Mouse (Mus musculus) mature B cell (primary cell): ENCODE data around the gene Cep112.

Experiments used
- in situ Hi-C: fragments of 300-500 bp; cut with MboI; formaldehyde crosslinking; loops from 2 replicates; pipeline ENCODE4 v1.14.3; 2019

The Cep112 gene

GRCm38 (mm10) chr11:108780271-108781250, 355.6 kb downstream of the Cep112 start:
- in situ Hi-C loops: no loop called here

DNA sequence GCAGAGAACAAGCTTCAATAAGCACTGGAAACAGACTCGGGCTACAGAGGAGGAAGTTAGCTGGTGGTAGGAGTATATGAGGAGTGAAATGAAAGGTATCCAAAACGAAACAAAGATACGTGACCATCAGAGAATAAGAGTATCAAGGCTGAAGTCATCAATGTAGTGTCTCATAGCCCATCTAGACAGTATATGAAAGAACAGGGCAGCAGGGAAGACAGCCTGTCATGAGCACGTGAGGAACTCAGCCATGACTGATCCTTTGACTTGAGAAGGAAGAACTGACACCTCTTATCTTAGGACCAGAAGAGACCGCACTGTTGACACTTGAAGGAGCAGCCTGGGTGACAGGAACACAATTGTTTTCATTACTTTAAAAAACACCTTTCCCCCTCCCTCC, 373.4 kb downstream of the Cep112 start:
- in situ Hi-C loops: no loop called here

DNA sequence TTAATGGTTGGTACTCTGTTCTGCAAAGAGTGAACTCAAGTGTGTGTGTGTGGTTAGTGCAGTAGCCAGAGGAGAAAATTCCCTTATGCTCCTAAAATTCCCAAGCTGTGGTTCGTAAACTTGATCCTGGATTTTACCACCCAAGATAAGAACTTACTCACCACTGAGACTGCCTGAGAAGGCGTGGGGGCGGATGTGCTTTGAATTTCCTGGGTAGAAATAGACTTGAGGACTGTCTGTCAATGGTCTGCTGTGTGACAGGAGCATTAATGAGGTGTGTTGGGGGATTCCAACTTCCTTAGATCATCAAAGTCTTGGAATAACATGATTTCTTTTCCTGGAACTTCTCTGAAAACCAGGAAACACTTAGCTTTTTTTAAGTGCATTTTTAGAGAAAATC, 374.7 kb downstream of the Cep112 start:
- in situ Hi-C loops: no loop called here

DNA sequence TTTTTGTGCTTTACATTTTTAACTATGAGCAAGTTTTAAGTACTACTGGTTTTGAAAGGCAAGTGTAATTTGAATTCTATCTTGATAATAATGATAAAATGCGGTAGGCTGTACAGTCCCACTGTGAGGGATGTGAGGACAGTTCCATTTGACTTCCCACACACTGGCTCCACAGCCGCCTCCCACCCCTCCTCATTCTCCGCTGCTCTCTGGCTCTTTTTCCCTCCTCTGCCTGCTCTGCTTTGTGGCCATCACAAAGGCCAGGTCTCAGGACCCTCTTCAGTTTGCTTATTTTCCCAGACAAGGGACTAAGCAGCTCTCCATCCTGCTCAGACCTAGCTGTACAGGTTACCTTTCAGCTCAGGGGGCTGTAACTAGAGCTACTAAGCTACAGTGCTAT, 379.0 kb downstream of the Cep112 start:
- in situ Hi-C loops: no loop called here

DNA sequence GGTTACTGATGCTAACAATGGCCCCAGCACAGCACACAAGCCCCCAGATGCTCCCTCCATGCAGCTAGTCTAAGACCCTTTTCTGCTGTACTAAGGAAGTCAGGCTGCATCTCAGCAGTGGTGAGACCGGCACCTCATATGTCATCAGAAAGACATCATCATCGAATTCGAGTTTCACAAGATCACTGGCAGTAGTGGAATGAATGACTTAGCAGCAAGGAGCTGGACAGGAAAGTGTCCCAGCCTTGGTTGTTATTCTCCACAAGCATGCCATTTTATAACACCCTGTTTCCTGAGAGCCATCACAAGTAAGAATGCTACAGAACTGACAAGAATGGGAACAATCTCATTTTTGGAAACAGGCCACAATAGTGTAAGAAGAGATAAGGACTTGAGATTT, 381.0 kb downstream of the Cep112 start:
- in situ Hi-C loops: no loop called here

- in situ Hi-C loops: no loop called here
Measured at GRCm38 (mm10) chr11:108809626-108810025, 384.6 kb downstream of the Cep112 start.

DNA sequence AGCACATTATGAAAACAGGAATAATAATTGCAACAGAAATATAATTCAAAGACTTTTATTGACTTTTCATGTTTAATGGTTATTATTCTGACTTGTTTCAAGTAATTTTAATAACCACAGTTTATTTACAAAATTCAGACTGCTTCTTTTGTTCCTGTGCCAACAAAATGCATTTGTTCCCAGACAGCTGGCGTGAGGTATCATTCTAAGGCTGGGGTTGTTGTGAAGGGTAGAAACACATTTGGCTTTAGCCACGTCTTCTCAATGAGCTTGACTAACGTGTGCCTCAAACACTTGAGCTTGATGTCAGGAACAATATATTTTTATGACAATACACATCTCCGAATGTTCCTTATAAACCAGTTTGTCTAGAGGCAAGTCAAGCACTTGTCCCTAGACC, 396.8 kb downstream of the Cep112 start:
- in situ Hi-C loops: no loop called here

DNA sequence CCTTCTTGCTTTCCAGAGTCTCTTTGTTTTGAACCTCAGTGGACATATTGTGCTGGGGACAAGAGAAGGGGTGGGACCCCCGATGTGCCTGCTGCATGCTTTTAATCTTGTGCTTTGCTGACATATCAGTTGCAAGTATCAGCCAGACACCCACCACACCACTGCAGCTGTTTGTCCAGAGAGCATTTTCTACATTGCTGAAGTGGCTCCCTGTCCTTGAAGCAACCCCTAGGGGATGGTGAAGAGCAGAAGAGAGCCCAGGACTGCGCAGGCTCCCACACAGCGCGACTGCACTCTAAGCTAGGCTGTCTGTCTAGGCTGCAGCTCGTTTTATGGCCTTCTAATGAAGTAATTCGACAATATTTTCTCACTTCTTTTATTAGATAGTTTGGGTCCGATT, 397.3 kb downstream of the Cep112 start:
- in situ Hi-C loops: no loop called here

GRCm38 (mm10) chr11:108827321-108827720, 402.3 kb downstream of the Cep112 start:
- in situ Hi-C loops: no loop called here

DNA sequence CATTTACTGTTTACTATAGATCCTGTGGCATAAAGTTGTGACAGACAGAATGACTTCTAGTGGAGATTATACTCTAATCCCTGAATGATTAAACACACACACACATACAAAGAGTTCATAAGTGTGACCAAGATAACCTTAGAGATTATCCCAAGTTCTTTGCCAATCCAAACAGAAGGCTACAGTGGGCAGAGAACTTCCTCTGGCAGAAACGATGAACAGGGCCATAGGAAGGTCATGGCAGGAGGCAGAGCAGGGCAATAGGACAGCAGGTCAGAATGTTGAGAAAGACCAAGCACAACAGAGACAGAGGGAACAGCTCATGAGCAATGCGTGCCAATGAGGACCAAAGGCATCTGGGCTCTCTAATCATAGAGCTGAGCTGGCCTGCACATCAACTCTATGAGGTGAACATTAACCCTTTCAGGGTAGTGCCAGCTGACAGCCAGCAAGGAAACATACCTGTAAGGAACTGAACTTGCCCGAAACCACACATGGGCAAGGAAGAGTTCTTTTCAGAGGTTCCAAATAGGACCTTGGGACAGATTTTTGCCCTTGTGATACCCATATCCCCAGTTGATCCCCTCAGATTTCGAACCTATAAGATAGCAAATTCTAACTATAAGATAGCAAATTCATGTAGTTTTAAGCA, 403.5 kb downstream of the Cep112 start:
- in situ Hi-C loops: no loop called here

- in situ Hi-C loops: no loop called here
Measured at GRCm38 (mm10) chr11:108836706-108837105, 411.7 kb downstream of the Cep112 start.

DNA sequence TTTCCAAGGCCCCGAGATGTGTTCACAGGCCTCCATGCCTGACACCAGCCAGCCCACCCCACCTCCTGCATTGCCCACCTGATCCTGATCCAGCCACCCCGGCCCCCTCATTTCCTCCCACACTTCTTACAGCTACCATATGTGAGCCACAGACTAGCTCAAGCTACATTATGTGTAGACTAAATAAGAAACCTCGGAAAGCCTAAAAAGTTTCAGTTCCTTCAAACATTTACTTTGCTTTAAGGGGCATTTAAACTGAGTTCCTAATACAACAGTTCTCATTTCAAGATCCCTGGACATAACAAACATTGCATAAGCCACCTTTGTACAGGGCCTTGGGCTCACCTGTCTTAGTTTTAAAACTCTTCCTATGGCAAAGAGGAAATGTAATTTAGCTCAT, 415.2 kb downstream of the Cep112 start:
- in situ Hi-C loops: no loop called here

DNA sequence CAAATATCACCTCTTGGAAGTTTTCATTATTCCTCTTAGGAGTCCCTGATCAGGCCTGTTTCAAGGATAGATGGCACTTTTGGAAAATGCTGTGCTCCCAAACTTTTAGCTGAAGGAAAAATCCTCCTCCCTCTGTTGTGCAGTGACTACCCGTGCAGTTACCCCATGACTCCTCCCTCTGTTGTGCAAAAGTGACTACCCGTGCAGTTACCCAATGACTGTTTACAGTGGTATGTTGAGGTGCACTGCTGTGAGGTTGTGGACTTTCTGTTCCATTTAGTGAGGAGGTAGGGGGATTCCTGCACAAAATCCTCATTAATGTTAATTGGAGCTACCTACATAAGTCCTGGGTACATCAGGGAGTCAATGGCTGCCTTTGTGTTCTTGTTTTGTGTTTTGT, 417.8 kb downstream of the Cep112 start:
- in situ Hi-C loops: no loop called here

GRCm38 (mm10) chr11:108845971-108846370, 421.0 kb downstream of the Cep112 start:
- in situ Hi-C loops: no loop called here

DNA sequence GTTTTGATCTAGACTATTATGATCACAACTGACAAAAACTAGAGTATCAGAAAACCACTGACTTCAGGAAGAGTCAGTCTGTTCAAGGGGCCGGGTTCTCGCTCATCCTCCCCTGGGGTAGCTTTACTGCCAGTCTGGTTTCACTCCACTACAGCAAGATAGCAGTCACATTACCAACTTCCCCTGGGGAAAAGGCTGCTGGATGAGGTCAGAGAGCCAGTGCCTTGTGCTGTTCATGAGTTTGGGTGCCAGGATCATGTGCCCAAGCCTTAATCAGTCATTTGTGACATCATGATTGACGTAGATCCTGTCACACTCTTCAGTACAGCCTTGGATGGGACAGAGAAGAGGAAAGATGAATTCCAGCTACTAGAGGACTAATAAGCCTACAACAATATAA, 421.5 kb downstream of the Cep112 start:
- in situ Hi-C loops: no loop called here

GRCm38 (mm10) chr11:108851771-108852170, 426.8 kb downstream of the Cep112 start:
- in situ Hi-C loops: no loop called here

- in situ Hi-C loops: no loop called here
Measured at GRCm38 (mm10) chr11:108857254-108857653, 432.3 kb downstream of the Cep112 start.

- in situ Hi-C loops: no loop called here
Measured at GRCm38 (mm10) chr11:108857678-108858338, 432.8 kb downstream of the Cep112 start.

- in situ Hi-C loops: no loop called here
Measured at GRCm38 (mm10) chr11:108858339-108858804, 433.4 kb downstream of the Cep112 start.

DNA sequence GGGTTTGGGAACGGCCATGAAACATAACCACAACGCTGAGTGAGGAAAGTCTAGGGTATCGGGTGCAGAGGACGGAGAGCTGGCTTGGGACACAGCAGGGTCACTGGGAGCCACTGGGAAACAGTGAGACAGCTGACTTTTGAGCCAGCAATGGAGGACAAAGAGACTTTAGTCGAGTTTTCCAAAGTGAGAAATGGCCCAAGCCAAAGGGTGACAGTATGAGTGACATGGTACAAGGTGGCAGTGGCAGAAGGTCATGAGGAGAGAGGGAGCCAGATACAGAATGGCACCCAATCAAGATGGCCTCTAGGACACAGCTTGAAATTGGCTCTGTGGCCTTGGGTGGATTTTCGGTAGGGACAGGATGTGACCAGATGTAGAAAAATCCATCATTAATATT, 433.9 kb downstream of the Cep112 start:
- in situ Hi-C loops: no loop called here

GRCm38 (mm10) chr11:108862360-108862759, 437.4 kb downstream of the Cep112 start:
- in situ Hi-C loops: no loop called here

GRCm38 (mm10) chr11:108865746-108866145, 440.8 kb downstream of the Cep112 start:
- in situ Hi-C loops: no loop called here

GRCm38 (mm10) chr11:108867538-108867937, 442.5 kb downstream of the Cep112 start:
- in situ Hi-C loops: no loop called here
